8 mouse cellular contexts compared by ENCODE assay signal in genomic region chr4:141976163-141976562, GRCm38 (mm10). TPM values are rescaled to one million over a fixed set of nuclear protein-coding genes. Genes with fewer than 3 reads are reported as not detected.
DNase-seq lines count a peak whose midpoint lies in the region; ATAC-seq and TF ChIP-seq lines count a peak whose summit lies in the region.
"Had no signal": no experiment of that assay in that cellular context is flagged by ENCODE, and none has a peak within 500 bp of the region (broad histone marks: within the 10 kb centered on the region; RNA-seq: fewer than 3 reads in every experiment).

No protein-coding gene starts in this region.

- H3K9ac ChIP-seq in hindbrain, embryonic 14.5 days = no peak overlapping the region
- H3K9ac ChIP-seq in hindbrain, embryonic 13.5 days = no peak overlapping the region
- H3K9ac ChIP-seq in ES-E14 (ENCODE audit: insufficient read depth, low read depth, low read length, poor library complexity, severe bottlenecking) = no peak overlapping the region
- no peak overlapping the region for H3K9ac ChIP-seq in limb, embryonic 14.5 days (ENCODE audit: low read depth, low read length, severe bottlenecking)
- H3K9ac ChIP-seq: liver, embryonic 15.5 days had no signal

- H3K79me3 ChIP-seq in C2C12 (ENCODE audit: low read depth) = no peaks in the 10 kb centered on the region

- no peak overlapping the region for H3K4me2 ChIP-seq in hindbrain, embryonic 14.5 days (replicated peaks)
- H3K4me2 ChIP-seq in hindbrain, embryonic 13.5 days = no peak overlapping the region
- no peak overlapping the region for H3K4me2 ChIP-seq in limb, embryonic 14.5 days (replicated peaks; ENCODE audit: low read depth, low read length, severe bottlenecking)
- H3K4me2 ChIP-seq: liver, embryonic 15.5 days had no signal

- in situ Hi-C loops in ES-E14 (cut with MboI; ENCODE audit: low sequenced_read_pairs in 2 of 2, unreplicated experiment in 2 of 2) = no loop called here

- ATAC-seq in hindbrain, embryonic 14.5 days (ENCODE audit: low FRiP score) = no peak
- no peak for ATAC-seq in hindbrain, embryonic 13.5 days (ENCODE audit: low FRiP score)
- ATAC-seq in limb, embryonic 14.5 days (ENCODE audit: low FRiP score, low read depth) = no peak

- no peaks in the 10 kb centered on the region for H3K4me1 ChIP-seq in hindbrain, embryonic 14.5 days (replicated peaks; ENCODE audit: control insufficient read depth, insufficient read depth, low read length)
- no peaks in the 10 kb centered on the region for H3K4me1 ChIP-seq in hindbrain, embryonic 13.5 days (replicated peaks)
- no peaks in the 10 kb centered on the region for H3K4me1 ChIP-seq in ES-E14 (ENCODE audit: control insufficient read depth in 2 of 2, insufficient read depth in 2 of 2, low read length in 2 of 2, poor library complexity in 1 of 2)
- H3K4me1 ChIP-seq in embryonic fibroblast, embryonic 13.5 days (ENCODE audit: control insufficient read depth, insufficient read depth, low read length) = no peaks in the 10 kb centered on the region
- no peaks in the 10 kb centered on the region for H3K4me1 ChIP-seq in limb, embryonic 14.5 days (ENCODE audit: control insufficient read depth, insufficient read depth, low read length)
- H3K4me1 ChIP-seq: liver, embryonic 15.5 days had no signal

- no peak overlapping the region for H3ac ChIP-seq in C2C12 (ENCODE audit: control insufficient read depth, insufficient read length, low read depth)

- H3K27me3 ChIP-seq in hindbrain, embryonic 14.5 days (ENCODE audit: control insufficient read depth, insufficient read depth, low read length) = no peaks in the 10 kb centered on the region
- H3K27me3 ChIP-seq in hindbrain, embryonic 13.5 days = 0 out of 2 replicates have a peak, but pooled peaks cover 4% of the 10 kb centered on the region
- H3K27me3 ChIP-seq in C2C12 (ENCODE audit: control insufficient read depth, insufficient read depth, insufficient read length) = no peaks in the 10 kb centered on the region
- H3K27me3 ChIP-seq in limb, embryonic 14.5 days (ENCODE audit: control insufficient read depth, insufficient read depth, low read length) = no peaks in the 10 kb centered on the region
- H3K27me3 ChIP-seq: liver, embryonic 15.5 days had no signal

- no peaks in the 10 kb centered on the region for H3K36me3 ChIP-seq in hindbrain, embryonic 14.5 days (replicated peaks; ENCODE audit: control insufficient read depth, insufficient read depth)
- no peaks in the 10 kb centered on the region for H3K36me3 ChIP-seq in hindbrain, embryonic 13.5 days
- H3K36me3 ChIP-seq in C2C12 (ENCODE audit: control insufficient read depth, insufficient read depth) = no peaks in the 10 kb centered on the region
- H3K36me3 ChIP-seq in ES-E14 (ENCODE audit: control insufficient read depth, insufficient read depth, low read length, poor library complexity, severe bottlenecking) = no peaks in the 10 kb centered on the region
- no peaks in the 10 kb centered on the region for H3K36me3 ChIP-seq in limb, embryonic 14.5 days (ENCODE audit: control insufficient read depth, insufficient read depth, low read length)
- H3K36me3 ChIP-seq: liver, embryonic 15.5 days had no signal

- no peak overlapping the region for H3K27ac ChIP-seq in hindbrain, embryonic 14.5 days
- H3K27ac ChIP-seq in hindbrain, embryonic 13.5 days = no peak overlapping the region
- H3K27ac ChIP-seq in ES-E14 (ENCODE audit: insufficient read depth, low read depth, low read length, poor library complexity, severe bottlenecking) = no peak overlapping the region
- no peak overlapping the region for H3K27ac ChIP-seq in embryonic fibroblast, embryonic 13.5 days (ENCODE audit: insufficient read depth, low read length)
- H3K27ac ChIP-seq in limb, embryonic 14.5 days (replicated peaks; ENCODE audit: low read depth, low read length) = no peak overlapping the region
- H3K27ac ChIP-seq: liver, embryonic 15.5 days had no signal

- WGBS in hindbrain, embryonic 14.5 days = 51% methylated on average over 4 of the region's 4 CpGs
- WGBS in hindbrain, embryonic 13.5 days = 50% methylated on average over 4 of the region's 4 CpGs
- WGBS in limb, embryonic 14.5 days = 48% methylated on average over 4 of the region's 4 CpGs

- TF ChIP-seq CTCF in C2C12 (IDR thresholded peaks at IDR 0.05; ENCODE audit: control insufficient read depth, insufficient read depth, insufficient read length) = peak; percentile 49
- TF ChIP-seq CTCF in embryonic fibroblast, embryonic 13.5 days (IDR thresholded peaks at IDR 0.05; ENCODE audit: borderline replicate concordance, insufficient read depth, low read length) = peak; percentile 95

- H3K9me3 ChIP-seq in hindbrain, embryonic 14.5 days (ENCODE audit: control insufficient read depth, low read length) = 0 out of 2 replicates have a peak, but pooled peaks cover 4% of the 10 kb centered on the region
- H3K9me3 ChIP-seq in hindbrain, embryonic 13.5 days = no peaks in the 10 kb centered on the region
- no peaks in the 10 kb centered on the region for H3K9me3 ChIP-seq in ES-E14 (ENCODE audit: control insufficient read depth, insufficient read depth, low read depth, low read length)
- no peaks in the 10 kb centered on the region for H3K9me3 ChIP-seq in limb, embryonic 14.5 days (ENCODE audit: control insufficient read depth, low read length)
- H3K9me3 ChIP-seq: liver, embryonic 15.5 days had no signal

- no peaks in the 10 kb centered on the region for H3K79me2 ChIP-seq in C2C12 (ENCODE audit: control insufficient read depth, insufficient read depth)

- no peak overlapping the region for H3K4me3 ChIP-seq in hindbrain, embryonic 14.5 days (replicated peaks; ENCODE audit: low read length)
- no peak overlapping the region for H3K4me3 ChIP-seq in hindbrain, embryonic 13.5 days
- H3K4me3 ChIP-seq in C2C12 (ENCODE audit: insufficient read depth, poor library complexity, severe bottlenecking) (no peak overlapping the region), ES-E14 (ENCODE audit: insufficient read depth in 1 of 2, low read depth in 1 of 2, low read length in 2 of 2, poor library complexity in 1 of 2, severe bottlenecking in 1 of 2) (no peak overlapping the region)
- no peak overlapping the region for H3K4me3 ChIP-seq in embryonic fibroblast, embryonic 13.5 days (ENCODE audit: insufficient read depth, low read length)
- H3K4me3 ChIP-seq in limb, embryonic 14.5 days (replicated peaks; ENCODE audit: low read length) = no peak overlapping the region
- H3K4me3 ChIP-seq: liver, embryonic 15.5 days had no signal

- DNase-seq in hindbrain, embryonic 14.5 days (ENCODE audit: low spot score) = peak; percentile 66
- no peak for DNase-seq in ES-E14 (ENCODE audit: low read depth, low spot score)
- DNase-seq in limb, embryonic 14.5 days (ENCODE audit: low spot score) = peak; percentile 80
- peak; percentile 35 for DNase-seq in thymus, postnatal 0 days (ENCODE audit: low spot score)

- no peak for TF ChIP-seq POLR2A in embryonic fibroblast, embryonic 13.5 days (IDR thresholded peaks at IDR 0.05; ENCODE audit: low read depth, low read length)
- no peak for TF ChIP-seq POLR2A in limb, embryonic 14.5 days (IDR thresholded peaks at IDR 0.05; ENCODE audit: borderline replicate concordance, extremely low read depth, insufficient read depth, insufficient read length)

TF ChIP-seq in C2C12, 6 proteins besides CTCF, POLR2A, EP300 and RAD21:
- TF ChIP-seq CEBPB (IDR thresholded peaks at IDR 0.05; ENCODE audit: low read depth) = no peak
- TF ChIP-seq USF1 (IDR thresholded peaks at IDR 0.05; ENCODE audit: low read depth) = no peak
- no peak for TF ChIP-seq FOSL1 (IDR thresholded peaks at IDR 0.05; ENCODE audit: insufficient read depth, low read length, poor library complexity, severe bottlenecking)
- TF ChIP-seq MYOG (IDR thresholded peaks at IDR 0.05; ENCODE audit: control insufficient read depth, extremely low read depth, insufficient read length) = no peak
- TF ChIP-seq MAX (IDR thresholded peaks at IDR 0.05) = no peak
- TF ChIP-seq MYOD1 (IDR thresholded peaks at IDR 0.05; ENCODE audit: control insufficient read depth, insufficient read length, low read depth) = no peak

TF ChIP-seq in ES-E14, 5 proteins besides CTCF, POLR2A, EP300 and RAD21:
- no peak for TF ChIP-seq CHD2 (IDR thresholded peaks at IDR 0.05; ENCODE audit: low read depth, low read length)
- TF ChIP-seq ZC3H11A (IDR thresholded peaks at IDR 0.05; ENCODE audit: borderline replicate concordance, low read depth, low read length) = peak; percentile 61; the same call in 1 of the 2 replicates
- TF ChIP-seq MAFK (IDR thresholded peaks at IDR 0.05; ENCODE audit: insufficient read depth, low read depth, low read length) = peak; percentile 56; the same call in 1 of the 2 replicates
- no peak for TF ChIP-seq HCFC1 (IDR thresholded peaks at IDR 0.05; ENCODE audit: borderline replicate concordance, insufficient read depth, low read length)
- no peak for TF ChIP-seq ZNF384 (IDR thresholded peaks at IDR 0.05; ENCODE audit: low read depth, low read length)

RNA-seq across cellular contexts. Expression of gene Fhad1, which starts 38.7 kb away (rescaled TPM):
- 3.6 and 5.4 TPM in 2 replicates for polyA plus RNA-seq in hindbrain, embryonic 14.5 days (2014; fragmentation: Nextera tagmentation; extraction: Ambion mirVana)
- polyA plus RNA-seq in hindbrain, embryonic 13.5 days (2015; fragmentation: Nextera tagmentation; extraction: Ambion mirVana) = 5.0 and 5.9 TPM in 2 replicates
- polyA plus RNA-seq in C2C12 (2012; fragmentation: generic; extraction: Trizol) = 0.07 TPM
- 0.49 and 0.74 TPM in 2 replicates for total RNA-seq in ES-E14 (2012; rRNA removed)
- not detected in 2 replicates for polyA plus RNA-seq in embryonic fibroblast, embryonic 13.5 days (2011; ENCODE audit: insufficient read length, low read depth, missing spikeins)
- 1.8 and 2.7 TPM in 2 replicates for polyA plus RNA-seq in limb, embryonic 14.5 days (2012; rRNA removed)
- polyA plus RNA-seq in limb, embryonic 14.5 days (2014; fragmentation: Nextera tagmentation; extraction: Ambion mirVana) = 2.8 and 3.1 TPM in 2 replicates
- polyA plus RNA-seq in thymus, postnatal 0 days (2015; fragmentation: Nextera tagmentation; extraction: Ambion mirVana) = 1.9 and 2.4 TPM in 2 replicates
